Mouse (Mus musculus) ES-E14 (cell line): ENCODE measurements around the gene Bcl11b. TPM values are rescaled to one million over a fixed set of nuclear protein-coding genes. Genes with fewer than 3 reads are reported as not detected.

Experiments used
- DNase-seq: peaks from one replicate; pipeline ENCODE4 v3.0.0-alpha.2; 2013; ENCODE audit warnings: low read depth, low spot score
- H3K27ac ChIP-seq: 2 replicates; pipeline ENCODE4 v1.5.1; 2012; ENCODE audit warnings: low read depth, mild to moderate bottlenecking, low read length, moderate library complexity, mixed read lengths; ENCODE audit not compliant: poor library complexity, insufficient read depth, severe bottlenecking
- H3K36me3 ChIP-seq: 2 replicates; pipeline ENCODE4 v1.6.1; 2012; ENCODE audit warnings: mild to moderate bottlenecking, low read length, moderate library complexity, mixed read lengths; ENCODE audit not compliant: control insufficient read depth, poor library complexity, insufficient read depth, severe bottlenecking
- H3K4me1 ChIP-seq, 2 experiments: fragments of 150-350 bp in 1 of 2; sonication (generic) in 1 of 2; 2 replicates each; pipeline ENCODE4 v1.6.1; 2012; ENCODE audit warnings: low read length in 2 of 2, mild to moderate bottlenecking in 1 of 2, mixed read lengths in 1 of 2; ENCODE audit not compliant: control insufficient read depth in 2 of 2, insufficient read depth in 2 of 2, poor library complexity in 1 of 2
- H3K4me3 ChIP-seq, 2 experiments: fragments of 150-350 bp in 1 of 2; sonication (generic) in 1 of 2; 2 replicates each; pipeline ENCODE4 v1.5.1; 2012; ENCODE audit warnings: low read length in 2 of 2, low read depth in 1 of 2, mild to moderate bottlenecking in 1 of 2, mixed read lengths in 1 of 2; ENCODE audit not compliant: insufficient read depth in 1 of 2, poor library complexity in 1 of 2, severe bottlenecking in 1 of 2
- H3K9ac ChIP-seq: 2 replicates; pipeline ENCODE4 v1.6.1; 2012; ENCODE audit warnings: low read depth, mild to moderate bottlenecking, low read length, mixed read lengths; ENCODE audit not compliant: poor library complexity, insufficient read depth, severe bottlenecking
- H3K9me3 ChIP-seq: fragments of 150-350 bp; sonication (generic); 2 replicates; pipeline ENCODE4 v1.6.1; 2012; ENCODE audit warnings: low read depth, mild to moderate bottlenecking, low read length; ENCODE audit not compliant: control insufficient read depth, insufficient read depth
- CHD2 ChIP-seq: IDR thresholded peaks from 2 replicates; pipeline ENCODE4 v1.6.1; 2014; ENCODE audit warnings: mild to moderate bottlenecking, low read depth, low read length, inconsistent platforms
- HCFC1 ChIP-seq: IDR thresholded peaks from 2 replicates; pipeline ENCODE4 v1.6.1; 2012; ENCODE audit warnings: low read length, inconsistent platforms, borderline replicate concordance; ENCODE audit not compliant: insufficient read depth
- MAFK ChIP-seq: IDR thresholded peaks from 2 replicates; pipeline ENCODE4 v1.6.1; 2014; ENCODE audit warnings: mild to moderate bottlenecking, low read depth, low read length, inconsistent platforms; ENCODE audit not compliant: insufficient read depth
- ZC3H11A ChIP-seq: IDR thresholded peaks from 2 replicates; pipeline ENCODE4 v1.6.1; 2012; ENCODE audit warnings: low read depth, mild to moderate bottlenecking, inconsistent platforms, low read length, borderline replicate concordance
- ZNF384 ChIP-seq: IDR thresholded peaks from 2 replicates; pipeline ENCODE4 v1.6.1; 2012; ENCODE audit warnings: low read depth, low read length, inconsistent platforms
- in situ Hi-C, 2 experiments: fragments of 600-800 bp; cut with MboI; formaldehyde crosslinking; loops; one replicate each; pipeline ENCODE4 v1.15.1; 2025; ENCODE audit warnings: low sequenced_read_pairs in 2 of 2, inconsistent platforms in 1 of 2; ENCODE audit not compliant: unreplicated experiment in 2 of 2
- total RNA-seq: library from RNA; depleted of rRNA; stranded (reverse); fragments of 300-350 nt; gene quantifications from 2 replicates; pipeline ENCODE4 v1.2.3, GENCODE M21; 2012

The Bcl11b gene
- total RNA-seq, 1 experiment = 0.85 TPM

DNA sequence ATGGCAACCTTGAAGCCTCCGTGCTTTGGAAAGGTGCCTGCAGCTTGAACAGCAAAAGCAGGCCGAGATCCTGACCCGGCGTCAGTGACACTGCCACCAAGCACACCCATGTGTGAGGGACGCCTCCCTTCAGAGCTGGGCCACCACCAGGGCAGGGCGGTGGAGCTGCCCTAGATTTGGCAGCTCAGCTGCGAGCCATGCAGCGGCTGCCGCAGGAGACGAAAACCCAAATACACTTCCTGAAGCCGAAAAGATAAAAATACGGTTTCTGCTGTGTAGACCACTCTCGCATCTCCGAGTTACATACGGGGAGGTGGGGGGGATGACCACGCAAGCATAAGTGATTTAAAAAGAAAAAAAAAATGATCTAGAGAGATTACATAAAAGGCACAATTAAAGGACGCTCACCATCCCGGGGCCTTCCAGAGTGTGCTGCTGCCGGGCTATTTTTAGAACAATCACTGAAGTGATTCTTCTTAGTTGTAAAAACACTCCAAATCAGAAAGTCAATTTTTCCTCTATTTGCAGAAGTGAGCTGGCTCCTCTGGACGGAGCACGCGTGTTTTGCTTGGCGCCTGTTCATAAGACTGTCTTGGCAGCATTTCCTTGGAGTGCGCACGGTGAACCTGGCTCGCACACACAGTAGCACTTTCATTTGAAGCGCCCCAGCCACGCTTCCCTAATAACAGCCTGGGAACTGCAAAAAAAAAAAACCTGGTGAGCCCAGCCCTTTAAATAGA is 72.6 kb downstream of the Bcl11b start:
- in situ Hi-C loops = no loop called here
- Histone ChIP-seq H3K4me3 (no peak overlapping the region), H3K9ac (no peak overlapping the region), H3K36me3 (no peaks in the 10 kb centered on the region), H3K9me3 (no peaks in the 10 kb centered on the region), H3K27ac (no peak overlapping the region), H3K4me1 (no peaks in the 10 kb centered on the region; a peak in 1 of 4 replicates)
- DNase-seq = no peak
- no peak for TF ChIP-seq CHD2
- no peak for TF ChIP-seq ZNF384
- no peak for TF ChIP-seq ZC3H11A
- no peak for TF ChIP-seq MAFK
- no peak for TF ChIP-seq HCFC1

GRCm38 (mm10) chr12:107928905-107929304 is 74.5 kb downstream of the Bcl11b start:
- H3K36me3 ChIP-seq = no peaks in the 10 kb centered on the region
- H3K27ac ChIP-seq = no peak overlapping the region
- DNase-seq = no peak
- no peak overlapping the region for H3K4me3 ChIP-seq
- TF ChIP-seq MAFK (no peak), ZC3H11A (no peak), CHD2 (no peak), ZNF384 (no peak), HCFC1 (no peak)
- in situ Hi-C loops = no loop called here
- H3K4me1 ChIP-seq = no peaks in the 10 kb centered on the region; a peak in 1 of 4 replicates
- H3K9me3 ChIP-seq = no peaks in the 10 kb centered on the region
- no peak overlapping the region for H3K9ac ChIP-seq

DNA sequence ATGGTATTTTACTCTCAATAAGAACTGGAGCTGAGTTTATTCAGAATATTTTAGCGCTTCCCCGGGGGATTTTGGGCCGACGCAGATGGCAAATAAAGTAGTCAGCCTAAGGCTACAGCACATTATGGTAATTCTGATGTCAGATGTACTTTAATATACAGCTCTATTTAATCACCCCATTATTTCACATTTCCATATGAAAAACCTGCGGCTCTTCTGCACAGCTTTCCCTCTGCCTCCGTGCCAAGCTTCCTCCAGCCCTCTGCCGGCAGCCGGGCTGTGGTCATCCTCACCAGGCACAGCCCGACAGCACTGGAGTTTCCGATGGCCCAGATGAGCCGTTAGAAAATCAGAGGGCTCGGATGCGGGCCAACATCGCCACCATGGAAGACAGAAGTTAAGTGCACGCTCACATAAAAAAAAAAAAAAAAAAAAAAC is 74.9 kb downstream of the Bcl11b start:
- no peaks in the 10 kb centered on the region; a peak in 1 of 4 replicates for H3K4me1 ChIP-seq

GRCm38 (mm10) chr12:107927961-107928431 is 75.4 kb downstream of the Bcl11b start:
- no peak for DNase-seq
- no peak overlapping the region for H3K27ac ChIP-seq
- in situ Hi-C loops = no loop called here
- no peaks in the 10 kb centered on the region for H3K9me3 ChIP-seq
- no peaks in the 10 kb centered on the region for H3K36me3 ChIP-seq
- H3K4me3 ChIP-seq = no peak overlapping the region
- TF ChIP-seq ZC3H11A (no peak), HCFC1 (no peak), CHD2 (no peak), ZNF384 (no peak), MAFK (no peak)
- no peak overlapping the region for H3K9ac ChIP-seq
- no peaks in the 10 kb centered on the region; a peak in 1 of 4 replicates for H3K4me1 ChIP-seq

More for the DNA sequence above, 74.9 kb downstream of the Bcl11b start:
- Histone ChIP-seq H3K4me3 (no peak overlapping the region), H3K9me3 (no peaks in the 10 kb centered on the region), H3K27ac (no peak overlapping the region), H3K36me3 (no peaks in the 10 kb centered on the region), H3K9ac (no peak overlapping the region)
- in situ Hi-C loops = no loop called here
- DNase-seq = no peak
- TF ChIP-seq CHD2 = no peak
- TF ChIP-seq ZC3H11A = no peak
- no peak for TF ChIP-seq ZNF384
- TF ChIP-seq HCFC1 = no peak
- no peak for TF ChIP-seq MAFK
